Mouse (Mus musculus) ES-Bruce4 (cell line): ENCODE results near the gene Fat3. TPM values are rescaled to one million over a fixed set of nuclear protein-coding genes. Genes with fewer than 3 reads are reported as not detected.

ENCODE experiments used
- H3K27ac ChIP-seq: 2 replicates; pipeline ENCODE4 v1.5.1; 2012; ENCODE audit warnings: low read length, inconsistent platforms; ENCODE audit not compliant: insufficient read depth
- H3K27me3 ChIP-seq: 2 replicates; pipeline ENCODE4 v1.6.1; 2012; ENCODE audit warnings: mild to moderate bottlenecking, low read length, inconsistent platforms; ENCODE audit not compliant: control insufficient read depth, poor library complexity, insufficient read depth, severe bottlenecking
- H3K36me3 ChIP-seq: 2 replicates; pipeline ENCODE4 v1.6.1; 2012; ENCODE audit warnings: inconsistent platforms, mild to moderate bottlenecking, low read length, moderate library complexity; ENCODE audit not compliant: control insufficient read depth, poor library complexity, insufficient read depth, severe bottlenecking
- H3K4me1 ChIP-seq: one replicate; pipeline ENCODE4 v1.8.1; 2011; ENCODE audit warnings: low read length; ENCODE audit not compliant: control insufficient read depth, insufficient read depth
- H3K4me3 ChIP-seq: 2 replicates; pipeline ENCODE4 v1.5.1; 2011; ENCODE audit warnings: low read depth, mild to moderate bottlenecking, low read length
- H3K9ac ChIP-seq: 2 replicates; pipeline ENCODE4 v1.6.1; 2012; ENCODE audit warnings: low read depth, mild to moderate bottlenecking, inconsistent platforms; ENCODE audit not compliant: poor library complexity, severe bottlenecking
- H3K9me3 ChIP-seq: replicated peaks from 2 replicates; pipeline ENCODE4 v1.6.1; 2012; ENCODE audit warnings: mild to moderate bottlenecking, low read length, inconsistent platforms; ENCODE audit not compliant: control insufficient read depth, poor library complexity, insufficient read depth, severe bottlenecking
- CTCF ChIP-seq: IDR thresholded peaks from one replicate; pipeline ENCODE4 v1.8.1; 2011; ENCODE audit warnings: low read depth, low read length
- EP300 ChIP-seq: IDR thresholded peaks from 2 replicates; pipeline ENCODE4 v1.6.1; 2011; ENCODE audit warnings: low read depth, low read length; ENCODE audit not compliant: insufficient read depth
- POLR2A ChIP-seq: IDR thresholded peaks from one replicate; pipeline ENCODE4 v1.8.1; 2011; ENCODE audit warnings: low read length; ENCODE audit not compliant: insufficient read depth
- polyA plus RNA-seq: library from polyadenylated mRNA; stranded (reverse); fragments of >200 nt; gene quantifications from 2 replicates; pipeline ENCODE4 v1.2.4, GENCODE M21; 2011; ENCODE audit warnings: low read depth; ENCODE audit not compliant: missing spikeins, insufficient read depth, insufficient read length

The Fat3 gene
- polyA plus RNA-seq, 1 experiment: 0.12 TPM

- Histone ChIP-seq H3K4me1 (no peaks in the 10 kb centered on the region), H3K4me3 (no peak overlapping the region), H3K27me3 (no peaks in the 10 kb centered on the region), H3K9me3 (no peaks in the 10 kb centered on the region), H3K27ac (no peak overlapping the region), H3K36me3 (no peaks in the 10 kb centered on the region), H3K9ac (no peak overlapping the region)
- TF ChIP-seq CTCF (no peak), POLR2A (no peak), EP300 (no peak)
Observed at GRCm38 (mm10) chr9:15919373-15920005, 581.6 kb downstream of the Fat3 start.

DNA sequence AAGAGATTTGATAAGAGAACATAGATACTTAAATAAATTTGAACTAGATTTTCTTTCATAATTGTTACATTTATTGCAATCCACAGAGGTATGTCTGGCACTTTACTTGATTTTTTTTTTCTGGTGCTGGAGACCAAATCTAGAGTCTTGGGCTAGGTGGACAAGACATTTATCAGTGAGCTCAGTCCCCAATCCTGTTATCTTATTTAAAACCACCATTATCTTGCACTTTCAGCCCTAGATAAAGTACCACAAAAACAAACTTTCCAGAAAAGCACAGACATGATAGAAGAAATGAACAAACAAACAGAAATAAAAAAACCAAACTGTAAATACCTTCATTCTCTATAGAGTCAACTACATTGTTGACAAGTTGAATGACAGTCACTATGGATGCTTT, 584.5 kb downstream of the Fat3 start:
- Histone ChIP-seq H3K9ac (no peak overlapping the region), H3K27me3 (no peaks in the 10 kb centered on the region), H3K4me1 (no peaks in the 10 kb centered on the region), H3K9me3 (no peaks in the 10 kb centered on the region), H3K36me3 (no peaks in the 10 kb centered on the region), H3K4me3 (no peak overlapping the region), H3K27ac (no peak overlapping the region)
- no peak for TF ChIP-seq POLR2A
- no peak for TF ChIP-seq CTCF
- no peak for TF ChIP-seq EP300

DNA sequence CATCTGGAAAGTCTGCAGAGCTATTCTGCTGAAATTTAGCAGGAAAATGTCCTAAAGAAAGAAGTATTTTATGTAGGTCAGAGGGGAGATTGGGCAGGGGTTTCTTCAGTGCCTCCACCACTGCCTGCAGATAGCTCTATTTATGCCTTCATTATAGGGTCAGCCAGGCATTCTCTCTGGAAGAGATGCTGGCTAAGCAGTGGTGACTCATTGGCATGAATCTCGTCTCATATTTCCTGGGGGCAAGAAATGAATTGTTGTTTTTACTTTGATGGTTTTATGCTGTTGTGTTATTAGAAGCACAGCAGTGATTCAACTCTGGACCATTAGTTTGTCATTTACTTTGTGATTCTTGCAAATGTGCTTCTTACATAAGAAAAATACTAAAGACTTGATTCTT, 588.4 kb downstream of the Fat3 start:
- H3K9ac ChIP-seq: no peak overlapping the region
- TF ChIP-seq EP300: no peak
- TF ChIP-seq CTCF: no peak
- TF ChIP-seq POLR2A: no peak
- H3K4me3 ChIP-seq: no peak overlapping the region
- no peaks in the 10 kb centered on the region for H3K4me1 ChIP-seq
- H3K9me3 ChIP-seq: no peaks in the 10 kb centered on the region
- no peaks in the 10 kb centered on the region for H3K36me3 ChIP-seq
- no peaks in the 10 kb centered on the region for H3K27me3 ChIP-seq
- no peak overlapping the region for H3K27ac ChIP-seq

DNA sequence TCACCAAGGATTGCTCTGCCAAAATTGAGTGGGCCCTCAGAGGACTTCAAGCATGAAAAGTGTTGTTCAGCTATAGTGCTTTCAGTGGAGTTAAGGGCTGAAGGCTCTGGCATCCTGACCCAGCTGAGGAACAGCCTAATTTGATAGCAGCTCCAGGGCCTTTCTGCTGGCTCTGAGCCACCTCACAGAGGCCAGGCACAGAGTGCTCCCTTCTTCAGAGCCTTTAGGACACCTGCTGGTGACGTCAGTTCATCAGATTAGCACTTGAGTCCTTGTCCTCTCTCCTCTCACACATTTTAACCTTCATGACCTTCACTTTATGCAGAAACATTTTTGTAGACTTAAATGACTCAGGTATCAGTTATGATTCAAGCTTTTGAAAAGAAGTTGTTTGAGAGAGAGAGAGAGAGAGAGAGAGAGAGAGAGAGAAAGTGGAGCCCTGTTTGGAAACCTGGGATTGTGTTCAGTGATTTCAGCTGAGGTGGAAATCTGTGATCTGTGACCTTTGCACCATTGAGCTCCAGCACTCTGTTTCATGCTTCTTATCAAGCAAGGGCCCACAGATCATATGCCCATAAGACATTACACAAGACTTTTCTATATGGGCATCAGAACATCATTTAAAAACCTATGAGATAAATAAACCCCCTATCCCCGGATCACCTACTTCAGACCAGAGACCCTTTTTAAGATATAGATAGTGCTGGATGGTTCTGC, 591.5 kb downstream of the Fat3 start:
- Histone ChIP-seq H3K9me3 (no peaks in the 10 kb centered on the region), H3K27me3 (no peaks in the 10 kb centered on the region), H3K36me3 (no peaks in the 10 kb centered on the region), H3K9ac (no peak overlapping the region), H3K27ac (no peak overlapping the region), H3K4me3 (no peak overlapping the region), H3K4me1 (no peaks in the 10 kb centered on the region)
- TF ChIP-seq CTCF: no peak
- no peak for TF ChIP-seq EP300
- no peak for TF ChIP-seq POLR2A

DNA sequence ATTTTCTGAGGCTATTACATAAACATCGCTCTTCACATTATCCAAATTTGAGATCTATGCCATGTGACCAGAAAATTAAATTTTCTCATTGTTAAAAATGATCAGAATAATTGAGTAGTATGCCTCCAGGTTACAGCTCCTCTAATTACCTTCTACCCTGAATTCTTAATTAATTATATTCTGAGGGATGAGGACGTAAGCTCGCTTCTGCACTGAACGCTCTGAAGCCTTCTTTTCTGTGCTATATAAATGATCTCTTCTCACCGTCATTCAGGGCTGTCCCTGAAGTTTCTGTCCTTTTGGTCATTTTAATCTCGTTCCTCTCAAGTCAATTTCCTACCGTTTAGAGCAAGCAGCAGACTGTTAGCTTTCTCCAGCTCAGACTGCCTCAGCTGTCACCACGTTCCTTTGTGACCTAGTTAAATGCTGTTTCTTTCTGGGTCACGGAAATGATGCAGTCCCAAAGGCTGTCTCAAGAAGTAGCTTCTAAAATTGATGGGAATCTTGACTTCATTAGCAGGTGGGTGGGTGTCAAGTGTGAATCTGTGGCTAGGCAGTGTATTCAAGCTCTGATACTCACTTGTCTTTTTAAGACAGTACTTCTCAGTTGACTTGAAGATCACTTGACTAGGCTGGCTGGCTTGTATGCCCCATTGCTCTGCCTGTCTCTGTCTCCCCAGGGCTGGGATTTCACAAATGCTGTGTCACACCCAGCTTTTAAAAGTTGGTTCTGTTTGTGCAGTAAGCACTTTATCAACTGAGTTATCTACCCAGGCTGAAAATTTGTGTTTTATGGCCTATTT, 596.9 kb downstream of the Fat3 start:
- H3K4me1 ChIP-seq: no peaks in the 10 kb centered on the region
- no peak overlapping the region for H3K4me3 ChIP-seq
- no peak overlapping the region for H3K27ac ChIP-seq
- no peaks in the 10 kb centered on the region for H3K9me3 ChIP-seq
- H3K9ac ChIP-seq: no peak overlapping the region
- H3K36me3 ChIP-seq: no peaks in the 10 kb centered on the region
- H3K27me3 ChIP-seq: no peaks in the 10 kb centered on the region
- TF ChIP-seq CTCF (no peak), EP300 (no peak), POLR2A (no peak)

- no peak overlapping the region for H3K4me3 ChIP-seq
- H3K9me3 ChIP-seq: no peaks in the 10 kb centered on the region
- no peaks in the 10 kb centered on the region for H3K27me3 ChIP-seq
- no peak overlapping the region for H3K9ac ChIP-seq
- H3K27ac ChIP-seq: no peak overlapping the region
- TF ChIP-seq CTCF (no peak), POLR2A (no peak), EP300 (no peak)
- no peaks in the 10 kb centered on the region for H3K36me3 ChIP-seq
- no peaks in the 10 kb centered on the region for H3K4me1 ChIP-seq
Observed at GRCm38 (mm10) chr9:15898112-15898511, 603.0 kb downstream of the Fat3 start.
